Mouse (Mus musculus): Measurements from ENCODE around the gene Btk. TPM values are rescaled to one million over a fixed set of nuclear protein-coding genes. Genes with fewer than 3 reads are reported as not detected.

Gene Btk
- total RNA-seq (2021): under 1 TPM; 0.27 to 0.62 TPM
- long read RNA-seq, experiment 1: 0 reads
- long read RNA-seq, experiment 2: 0 reads

GRCm38 (mm10) chrX:134582888-134583669, at the start of gene Btk:
Btk (minus strand) TSS chrX:134583570.
- intact Hi-C loops (cut with DNase I; ENCODE audit: low total_unique reads): no loop called here
- DNase-seq: no peak

- intact Hi-C loops (cut with DNase I; ENCODE audit: low total_unique reads): no loop called here
- DNase-seq: no peak
Observed at GRCm38 (mm10) chrX:134632710-134633109, 49.3 kb upstream of the Btk start.

DNA sequence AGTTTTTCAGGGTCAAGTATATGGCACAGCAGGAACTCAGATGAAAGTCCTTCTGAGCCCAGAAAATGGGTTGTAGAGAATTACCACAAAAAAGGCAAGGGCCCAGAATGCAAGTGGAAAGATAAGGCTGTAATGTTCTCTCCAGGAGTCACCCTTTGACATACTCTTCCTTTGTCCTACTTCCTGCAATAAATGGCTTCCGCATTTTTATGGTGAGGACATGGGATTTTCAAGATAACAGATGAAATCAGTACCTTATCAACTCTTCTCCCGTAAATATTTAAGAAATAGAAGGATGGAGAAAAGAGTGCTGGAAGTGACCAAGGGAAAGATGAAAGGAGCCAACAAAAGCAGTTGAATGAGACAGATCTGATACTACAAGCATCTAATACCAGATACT, 44.8 kb upstream of the Btk start:
- no peak for DNase-seq
- intact Hi-C loops (cut with DNase I; ENCODE audit: low total_unique reads): no loop called here

DNA sequence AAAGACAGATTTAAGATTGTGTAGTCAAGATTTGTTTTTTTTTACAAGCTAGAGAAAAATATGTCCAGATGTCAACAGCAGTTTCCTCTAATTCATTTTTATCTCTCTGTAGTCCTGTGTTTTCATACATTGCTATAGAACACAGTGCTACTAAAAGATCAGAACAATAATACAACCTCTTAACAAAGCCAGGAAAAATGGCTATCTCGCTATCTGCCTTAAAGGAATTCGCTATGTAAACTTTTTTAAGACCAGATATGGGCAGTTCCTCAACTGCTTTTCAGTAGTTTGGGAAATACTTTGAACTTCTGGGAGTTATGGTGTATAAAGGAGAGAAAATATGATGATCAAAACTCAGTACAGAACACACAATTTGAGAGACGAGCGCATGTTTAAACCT, 40.0 kb upstream of the Btk start:
- intact Hi-C loops (cut with DNase I; ENCODE audit: low total_unique reads): no loop called here
- no peak for DNase-seq

DNA sequence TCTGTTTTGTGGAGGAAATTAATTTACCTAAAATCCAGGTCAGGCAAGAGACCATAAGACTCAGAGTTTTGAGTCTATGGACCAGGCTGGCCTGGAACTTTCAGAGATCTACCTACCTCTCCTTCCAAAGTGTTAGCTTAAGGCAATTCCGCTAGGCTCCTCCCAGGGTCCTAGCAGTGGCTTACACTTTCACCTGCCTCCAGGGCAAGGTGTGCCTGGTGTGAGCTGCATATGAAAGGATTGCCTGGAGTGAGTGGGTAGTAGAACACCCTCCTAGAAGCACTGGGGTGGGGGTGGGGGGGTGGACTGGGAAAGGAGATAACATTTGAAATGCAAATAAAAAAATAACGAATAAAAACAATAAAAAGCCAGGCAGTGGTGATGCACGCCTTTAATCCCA, 38.3 kb upstream of the Btk start:
- DNase-seq: no peak
- intact Hi-C loops (cut with DNase I; ENCODE audit: low total_unique reads): no loop called here

- DNase-seq: no peak
- intact Hi-C loops (cut with DNase I; ENCODE audit: low total_unique reads): no loop called here
Observed at GRCm38 (mm10) chrX:134620254-134620865, 37.0 kb upstream of the Btk start.

DNA sequence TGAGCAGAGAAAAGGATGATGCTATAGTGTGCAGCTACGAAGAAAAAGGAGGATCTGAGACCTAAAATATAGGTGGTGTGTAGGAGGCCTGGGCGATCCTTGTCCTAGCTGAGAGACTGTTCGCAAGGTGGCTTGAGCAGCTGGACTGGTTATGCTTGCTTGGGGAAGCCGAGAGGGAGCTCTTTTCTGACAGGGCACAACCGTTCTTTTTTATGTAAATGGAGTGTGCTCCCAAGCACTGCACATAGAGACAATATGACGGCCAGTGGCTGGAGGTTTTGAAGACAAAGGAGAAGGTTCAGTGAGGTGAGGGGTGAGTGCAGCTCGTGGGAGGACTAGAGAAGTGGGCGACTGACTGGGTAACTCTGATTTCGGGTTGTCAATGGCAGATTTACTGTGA, 36.3 kb upstream of the Btk start:
- intact Hi-C loops (cut with DNase I; ENCODE audit: low total_unique reads): no loop called here

DNA sequence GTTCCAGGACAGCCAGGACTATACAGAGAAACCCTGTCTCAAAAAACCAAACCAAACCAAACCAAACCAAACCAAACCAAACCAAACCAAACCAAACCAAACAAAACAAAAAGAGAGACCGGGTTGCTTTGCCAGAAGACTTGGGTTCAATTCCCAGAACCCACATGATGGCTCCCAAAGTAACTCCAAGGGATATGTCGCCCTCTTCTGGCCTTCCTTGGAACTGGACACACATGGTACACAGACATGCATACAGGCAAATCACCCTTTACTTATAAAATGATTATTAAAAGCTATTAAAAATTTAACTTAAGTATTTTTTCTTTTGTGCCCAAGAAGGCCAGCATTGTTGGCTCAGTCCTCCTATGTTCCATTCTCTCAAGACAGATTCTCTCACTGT, 30.9 kb upstream of the Btk start:
- intact Hi-C loops (cut with DNase I; ENCODE audit: low total_unique reads): no loop called here
- no peak for DNase-seq

More for the DNA sequence above, 36.3 kb upstream of the Btk start:
- DNase-seq: no peak

- intact Hi-C loops (cut with DNase I; ENCODE audit: low total_unique reads): no loop called here
Observed at GRCm38 (mm10) chrX:134612285-134612959, 29.1 kb upstream of the Btk start.

DNA sequence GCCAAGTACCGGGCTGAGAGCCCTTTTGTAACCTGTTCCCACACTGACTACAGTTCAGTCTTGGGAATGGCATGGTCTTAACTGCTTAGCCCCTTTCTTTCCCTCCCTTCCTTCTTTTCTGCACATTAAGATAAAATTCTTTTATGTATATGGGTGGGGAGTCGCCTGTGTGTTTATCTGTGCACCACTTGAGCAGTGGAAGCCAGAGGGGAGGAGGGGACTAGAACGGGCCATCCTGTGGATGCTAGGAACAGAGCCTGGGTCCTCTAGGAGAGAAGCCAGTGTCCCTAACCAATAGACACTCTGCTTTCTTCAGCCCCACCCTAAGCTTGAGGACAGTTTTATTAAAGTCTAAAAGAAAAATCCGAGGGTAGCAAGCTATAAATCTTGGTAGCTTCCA, 27.6 kb upstream of the Btk start:
- intact Hi-C loops (cut with DNase I; ENCODE audit: low total_unique reads): no loop called here
- no peak for DNase-seq

More at GRCm38 (mm10) chrX:134612285-134612959, 29.1 kb upstream of the Btk start:
- DNase-seq: peak; percentile 49

DNA sequence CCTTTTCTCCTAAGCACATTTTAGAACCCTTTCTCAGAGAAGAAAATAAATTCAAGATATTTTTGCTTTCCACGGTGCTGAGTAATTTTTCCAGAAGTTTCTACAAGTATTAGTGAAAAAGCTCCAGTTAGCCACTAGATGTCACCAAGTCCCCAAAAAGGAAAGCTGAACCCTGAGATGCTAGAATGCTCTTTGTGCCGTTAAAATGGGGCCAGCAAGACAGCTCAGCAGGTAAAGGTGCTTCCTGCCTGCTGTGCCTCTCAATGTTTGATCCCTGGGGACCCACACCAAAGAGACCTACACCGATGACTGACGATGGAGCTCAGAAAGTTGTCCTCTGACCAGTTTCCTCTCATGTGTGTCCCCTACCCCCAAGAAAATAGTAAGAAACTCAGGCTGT, 26.1 kb upstream of the Btk start:
- no peak for DNase-seq
- intact Hi-C loops (cut with DNase I; ENCODE audit: low total_unique reads): no loop called here

GRCm38 (mm10) chrX:134601380-134602120, 18.2 kb upstream of the Btk start:
- intact Hi-C loops (cut with DNase I; ENCODE audit: low total_unique reads): no loop called here
- DNase-seq: no peak

DNA sequence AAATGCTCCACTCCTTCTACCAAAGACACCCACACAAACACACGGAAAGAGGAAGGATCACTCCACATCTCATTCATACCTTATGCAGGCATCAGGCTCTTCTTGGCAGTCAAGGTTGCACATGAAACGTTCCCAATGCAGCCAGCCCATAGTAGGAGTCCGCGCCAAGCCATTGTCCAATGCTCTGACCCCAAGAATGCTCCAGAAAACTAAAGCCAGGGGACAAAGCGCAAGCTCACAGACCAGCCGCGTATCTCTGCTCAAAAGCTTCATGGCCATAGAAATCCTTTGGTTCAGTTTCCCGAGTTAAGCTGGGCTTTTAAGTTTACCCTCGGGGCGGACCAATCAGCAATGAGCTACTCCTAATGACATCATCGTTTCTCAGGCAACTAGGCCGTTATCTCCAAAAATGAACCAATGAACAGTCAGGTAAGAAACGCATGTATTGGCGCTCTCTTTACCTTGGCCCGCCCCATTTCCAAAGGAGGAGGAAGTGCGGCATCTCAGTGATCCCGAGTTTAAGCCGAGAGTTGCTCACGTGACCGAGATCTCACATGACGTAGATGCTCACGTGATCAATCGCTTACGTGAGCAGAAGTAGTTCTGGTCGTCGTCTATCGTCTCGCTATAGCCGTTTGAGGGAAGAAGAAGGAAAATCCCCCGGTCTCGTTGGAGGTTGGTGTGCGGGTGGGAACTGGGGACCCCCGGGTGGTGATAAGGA, 17.4 kb upstream of the Btk start, which contains the start of the genes Gla and Hnrnph2:
Gla (minus strand) TSS at position 467 of the 721 bp plus-strand sequence.
Hnrnph2 (plus strand) TSS at position 521 of the 721 bp plus-strand sequence.
- peak; percentile 83 for DNase-seq
- intact Hi-C loops (cut with DNase I; ENCODE audit: low total_unique reads): no loop called here

DNA sequence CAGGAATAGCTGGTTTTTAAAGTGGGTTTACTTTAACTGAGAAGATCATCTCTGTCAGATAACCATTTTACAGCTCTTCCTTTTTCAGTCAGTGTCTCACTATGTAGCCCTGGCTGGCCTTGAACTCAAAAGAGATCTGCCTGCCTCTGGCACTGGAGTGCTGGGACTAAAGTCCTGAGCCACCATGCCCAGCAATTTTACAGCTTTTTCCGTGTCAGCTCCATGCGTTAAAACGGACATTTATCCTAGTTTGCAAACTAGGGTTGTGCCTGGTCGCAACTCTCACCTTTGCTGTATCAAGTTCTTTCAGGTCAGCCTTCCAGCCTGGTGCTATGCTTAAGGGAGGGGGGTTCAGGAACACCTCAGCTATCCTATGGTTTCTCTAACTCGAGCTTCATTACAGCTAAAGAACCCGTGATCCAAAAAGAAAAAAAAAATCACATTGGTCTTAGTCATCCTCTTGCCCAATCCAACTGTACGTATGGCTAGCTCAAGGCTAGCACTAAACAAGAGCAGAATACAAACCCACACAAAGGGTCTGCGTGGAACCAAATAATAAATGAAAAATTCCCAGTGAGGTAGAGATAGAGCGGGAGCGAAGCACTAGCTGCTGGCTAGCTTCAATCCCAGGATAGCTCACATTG, 16.7 kb upstream of the Btk start:
- no peak for DNase-seq
- intact Hi-C loops (cut with DNase I; ENCODE audit: low total_unique reads): no loop called here

DNA sequence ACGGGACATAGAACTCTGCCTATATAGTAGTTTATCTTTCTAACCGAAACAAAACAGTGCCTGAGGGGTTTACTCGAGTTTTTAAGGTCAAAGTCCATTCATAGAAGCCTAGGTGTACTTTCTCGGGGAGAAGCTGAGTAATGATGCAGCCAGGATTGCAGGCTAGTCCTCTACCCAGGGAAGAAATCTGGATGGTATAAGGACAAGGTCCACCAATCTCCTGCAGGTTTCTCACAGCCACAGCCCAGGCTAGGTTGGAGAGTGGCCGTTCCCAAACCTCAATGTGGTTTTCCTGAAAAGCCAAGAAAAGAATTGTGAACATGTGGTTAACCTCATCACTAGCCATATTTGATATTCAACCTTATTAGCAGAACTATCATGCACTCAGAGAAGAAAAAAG, 6.5 kb upstream of the Btk start:
- intact Hi-C loops (cut with DNase I; ENCODE audit: low total_unique reads): no loop called here
- no peak for DNase-seq

DNA sequence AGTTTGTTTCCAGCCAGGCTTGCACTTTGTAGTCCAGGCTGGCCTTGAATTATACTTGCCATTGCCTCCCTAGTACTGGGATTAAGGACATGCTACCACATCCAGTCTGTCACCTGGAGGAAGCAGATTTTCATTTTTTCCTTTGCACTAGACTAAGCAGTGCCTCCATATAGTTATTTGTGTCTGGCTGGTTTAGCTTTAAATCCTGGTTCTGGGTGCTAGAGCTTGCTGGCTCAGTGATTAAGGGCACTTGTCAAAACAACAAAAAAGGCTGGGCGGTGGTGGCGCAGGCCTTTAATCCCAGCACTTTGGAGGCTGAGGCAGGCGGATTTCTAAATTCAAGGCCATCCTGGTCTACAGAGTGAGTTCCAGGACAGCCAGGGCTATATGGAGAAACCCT, 5.6 kb upstream of the Btk start:
- intact Hi-C loops (cut with DNase I; ENCODE audit: low total_unique reads): no loop called here
- no peak for DNase-seq

GRCm38 (mm10) chrX:134588261-134588660, 4.9 kb upstream of the Btk start:
- intact Hi-C loops (cut with DNase I; ENCODE audit: low total_unique reads): no loop called here
- no peak for DNase-seq

DNA sequence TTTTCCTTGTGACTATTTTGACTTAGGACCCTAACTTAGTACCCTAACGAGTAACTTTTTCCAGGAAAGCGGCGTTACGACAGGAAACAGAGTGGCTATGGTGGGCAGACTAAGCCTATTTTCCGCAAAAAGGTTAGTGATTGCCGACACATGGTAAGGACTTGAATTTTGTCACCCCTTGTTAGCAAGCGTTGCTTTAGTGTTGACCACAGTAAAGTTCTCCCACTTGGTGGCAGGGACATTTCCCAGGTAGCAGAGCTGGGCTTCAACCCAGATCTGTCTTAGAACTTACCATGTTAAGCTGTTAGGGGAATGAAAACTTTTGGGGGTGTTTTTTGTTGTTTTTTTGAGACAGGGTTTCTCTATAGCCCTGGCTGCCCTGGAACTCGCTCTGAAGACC, 3.1 kb upstream of the Btk start:
- DNase-seq: no peak
- intact Hi-C loops (cut with DNase I; ENCODE audit: low total_unique reads): no loop called here

All from gastrocnemius, postnatal 14 days (tissue).